Mouse (Mus musculus) olfactory bulb, adult 2 months (tissue): Measurements from ENCODE around the gene Ly6f.

Source experiments
- CTCF ChIP-seq: fragments of 200-500 bp; IDR thresholded peaks from 2 replicates; pipeline ENCODE4 v1.5.1; 2012; ENCODE audit warnings: low read depth, mild to moderate bottlenecking, low read length, moderate library complexity; ENCODE audit not compliant: insufficient read depth
- POLR2A ChIP-seq: fragments of 200-500 bp; IDR thresholded peaks from 2 replicates; pipeline ENCODE4 v1.6.1; 2012; ENCODE audit warnings: mild to moderate bottlenecking, low read depth, low read length, moderate library complexity; ENCODE audit not compliant: insufficient read depth

GRCm38 (mm10) chr15:75268121-75268520 lies at the start of gene Ly6f:
- no peak for TF ChIP-seq POLR2A
- no peak for TF ChIP-seq CTCF
